Mouse (Mus musculus) thymus, adult 2 months (tissue): ENCODE measurements around the gene Rnf111. TPM values are rescaled to one million over a fixed set of nuclear protein-coding genes. Genes with fewer than 3 reads are reported as not detected.

ENCODE experiments used
- DNase-seq: peaks from one replicate; pipeline ENCODE4 v3.0.0; 2021
- H3K27ac ChIP-seq: fragments of 200-500 bp; 2 replicates; pipeline ENCODE4 v1.5.1; 2012; ENCODE audit warnings: low read length, control low read depth; ENCODE audit not compliant: control insufficient read depth, insufficient read depth
- H3K27me3 ChIP-seq: fragments of 200-500 bp; 2 replicates; pipeline ENCODE4 v1.6.1; 2012; ENCODE audit warnings: mild to moderate bottlenecking, low read length, moderate library complexity, mixed read lengths; ENCODE audit not compliant: control insufficient read depth, insufficient read depth
- H3K36me3 ChIP-seq: fragments of 200-500 bp; 2 replicates; pipeline ENCODE4 v1.6.1; 2012; ENCODE audit warnings: mild to moderate bottlenecking, low read length, moderate library complexity; ENCODE audit not compliant: control insufficient read depth, insufficient read depth
- H3K4me1 ChIP-seq: fragments of 200-500 bp; replicated peaks from 2 replicates; pipeline ENCODE4 v1.6.1; 2012; ENCODE audit warnings: low read length; ENCODE audit not compliant: control insufficient read depth, insufficient read depth
- H3K4me3 ChIP-seq: fragments of 200-500 bp; 2 replicates; pipeline ENCODE4 v1.5.1; 2012; ENCODE audit warnings: mild to moderate bottlenecking, low read length, control low read depth, moderate library complexity; ENCODE audit not compliant: control insufficient read depth, insufficient read depth
- CTCF ChIP-seq: fragments of 200-500 bp; IDR thresholded peaks from 2 replicates; pipeline ENCODE4 v1.5.1; 2012; ENCODE audit warnings: mild to moderate bottlenecking, control low read depth, low read length, moderate library complexity, borderline replicate concordance; ENCODE audit not compliant: control insufficient read depth, poor library complexity, insufficient read depth; ENCODE audit errors: extremely low read depth
- POLR2A ChIP-seq: fragments of 200-500 bp; IDR thresholded peaks from 2 replicates; pipeline ENCODE4 v1.6.1; 2012; ENCODE audit warnings: mild to moderate bottlenecking, low read length, control low read depth, moderate library complexity; ENCODE audit not compliant: control insufficient read depth, poor library complexity, insufficient read depth; ENCODE audit errors: extremely low read depth
- WGBS: fragments of 180-500 bp; shearing (Covaris S2); methylation state at CpG from one replicate; pipeline ENCODE4 v1.1.7; 2018; 5-methylcytosine and 5-hydroxymethylcytosine counted together
- polyA plus RNA-seq: library from polyadenylated mRNA; depleted of rRNA; stranded (reverse); fragments of >200 nt; gene quantifications from 2 replicates; pipeline ENCODE4 v1.2.3, GENCODE M21; 2012

The Rnf111 gene
- polyA plus RNA-seq, 1 experiment, result 94.5 TPM

- peak; percentile 13 for DNase-seq
- Histone ChIP-seq H3K4me1 (no peaks in the 10 kb centered on the region; the same call in 1 of the 2 replicates), H3K27me3 (no peaks in the 10 kb centered on the region), H3K4me3 (no peak overlapping the region), H3K36me3 (no peaks in the 10 kb centered on the region), H3K27ac (no peak overlapping the region)
- TF ChIP-seq POLR2A (no peak), CTCF (no peak)
- WGBS, result 13% methylated on average over 6 of the region's 6 CpGs
Observed at GRCm38 (mm10) chr9:70392563-70392907, 111.0 kb downstream of the Rnf111 start.

GRCm38 (mm10) chr9:70391660-70392562 is 111.6 kb downstream of the Rnf111 start:
- Histone ChIP-seq H3K27me3 (no peaks in the 10 kb centered on the region), H3K27ac (no peak overlapping the region), H3K36me3 (no peaks in the 10 kb centered on the region), H3K4me1 (no peaks in the 10 kb centered on the region), H3K4me3 (no peak overlapping the region)
- no peak for DNase-seq
- WGBS, result 73% methylated on average over 12 of the region's 12 CpGs
- TF ChIP-seq POLR2A (no peak), CTCF (no peak)

- H3K36me3 ChIP-seq, result no peaks in the 10 kb centered on the region
- no peaks in the 10 kb centered on the region for H3K4me1 ChIP-seq
- TF ChIP-seq CTCF (no peak), POLR2A (no peak)
- no peaks in the 10 kb centered on the region for H3K27me3 ChIP-seq
- H3K27ac ChIP-seq, result no peak overlapping the region
- DNase-seq, result no peak
- WGBS, result 95% methylated on average over 5 of the region's 5 CpGs
- H3K4me3 ChIP-seq, result no peak overlapping the region
Observed at GRCm38 (mm10) chr9:70391042-70391441, 112.5 kb downstream of the Rnf111 start.

GRCm38 (mm10) chr9:70389548-70389947 is 114.0 kb downstream of the Rnf111 start:
- H3K4me3 ChIP-seq, result no peak overlapping the region
- 83% methylated on average over 3 of the region's 3 CpGs for WGBS
- H3K27ac ChIP-seq, result no peak overlapping the region
- no peak for DNase-seq
- H3K36me3 ChIP-seq, result no peaks in the 10 kb centered on the region
- H3K27me3 ChIP-seq, result no peaks in the 10 kb centered on the region
- no peaks in the 10 kb centered on the region for H3K4me1 ChIP-seq
- TF ChIP-seq CTCF (no peak), POLR2A (no peak)

- Histone ChIP-seq H3K27ac (no peak overlapping the region), H3K4me1 (no peaks in the 10 kb centered on the region), H3K4me3 (no peak overlapping the region), H3K36me3 (no peaks in the 10 kb centered on the region), H3K27me3 (no peaks in the 10 kb centered on the region)
- 93% methylated on average over 4 of the region's 4 CpGs for WGBS
- no peak for TF ChIP-seq CTCF
- TF ChIP-seq POLR2A, result no peak
- no peak for DNase-seq
Observed at GRCm38 (mm10) chr9:70387410-70388119, 116.0 kb downstream of the Rnf111 start.

- no peak for DNase-seq
- no peaks in the 10 kb centered on the region; the same call in 1 of the 2 replicates for H3K4me1 ChIP-seq
- no peaks in the 10 kb centered on the region for H3K36me3 ChIP-seq
- WGBS, result 39% methylated on average over 18 of the region's 18 CpGs
- TF ChIP-seq POLR2A, result no peak
- no peak for TF ChIP-seq CTCF
- H3K27me3 ChIP-seq, result no peaks in the 10 kb centered on the region
- no peak overlapping the region for H3K27ac ChIP-seq
- no peak overlapping the region for H3K4me3 ChIP-seq
Observed at GRCm38 (mm10) chr9:70384958-70385728, 118.4 kb downstream of the Rnf111 start.
